Mouse (Mus musculus): Measurements from ENCODE around the gene Bcl2l12.

Gene Bcl2l12
- long read RNA-seq, experiment 1, transcript Bcl2l12-201 (7 exons, 1,075 nt) = major isoform, 8 of 9 reads
- long read RNA-seq, experiment 1, partial matches to known transcripts = 0 of 9 reads
- long read RNA-seq, experiment 1, other reads (novel, unspliced or antisense) = 1 of 9 reads
- long read RNA-seq, experiment 2, transcript Bcl2l12-201 (7 exons, 1,075 nt) = major isoform, 11 of 11 reads
- long read RNA-seq, experiment 2, partial matches to known transcripts = 0 of 11 reads
- long read RNA-seq, experiment 2, other reads (novel, unspliced or antisense) = 0 of 11 reads

DNA sequence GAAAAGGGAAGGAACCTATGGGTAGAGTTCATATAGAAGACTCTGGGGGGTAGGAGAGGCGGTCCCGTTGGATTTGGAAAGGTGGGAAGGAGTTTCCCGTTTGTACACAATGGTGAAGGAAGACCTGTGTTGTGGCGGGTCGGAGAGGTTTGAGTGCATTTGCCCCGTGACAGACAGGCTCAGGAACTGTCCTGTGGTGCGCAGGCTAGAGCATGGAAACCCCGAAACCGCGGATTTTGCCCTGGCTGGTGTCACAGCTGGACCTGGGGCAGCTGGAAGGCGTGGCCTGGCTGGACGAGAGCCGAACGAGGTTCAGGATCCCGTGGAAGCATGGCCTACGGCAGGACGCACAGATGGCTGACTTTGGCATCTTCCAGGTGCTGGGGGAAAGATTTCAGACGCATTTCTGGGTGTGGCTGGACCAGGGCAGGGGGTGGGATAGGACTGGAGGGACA, at the start of gene Bcl2l12:
Gene Bcl2l12, minus strand, starts transcription at position 212 of the 455 bp plus-strand sequence.
- intact Hi-C loops (cut with DNase I) = no loop called here

DNA sequence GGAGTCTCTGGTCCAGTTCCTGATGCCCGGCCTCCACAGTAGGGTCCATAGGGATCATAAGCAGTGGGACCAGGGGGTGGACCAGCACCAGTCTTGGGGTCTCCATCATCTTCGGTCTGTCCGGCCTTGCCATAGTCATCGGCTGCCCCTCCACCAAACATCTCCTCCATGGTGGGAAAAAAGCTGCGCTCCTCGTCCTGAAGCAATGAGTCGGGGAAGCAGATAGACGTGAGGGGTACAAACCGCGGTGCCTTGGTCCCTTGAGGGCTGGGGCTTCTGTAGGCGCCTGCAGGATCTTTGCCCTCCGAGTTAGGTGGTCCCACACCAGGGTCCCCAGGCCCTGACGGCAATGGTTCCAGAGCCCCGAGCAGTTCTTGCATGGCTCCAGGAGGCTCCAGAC, 49.0 kb upstream of the Bcl2l12 start:
- intact Hi-C loops (cut with DNase I) = no loop called here

DNA sequence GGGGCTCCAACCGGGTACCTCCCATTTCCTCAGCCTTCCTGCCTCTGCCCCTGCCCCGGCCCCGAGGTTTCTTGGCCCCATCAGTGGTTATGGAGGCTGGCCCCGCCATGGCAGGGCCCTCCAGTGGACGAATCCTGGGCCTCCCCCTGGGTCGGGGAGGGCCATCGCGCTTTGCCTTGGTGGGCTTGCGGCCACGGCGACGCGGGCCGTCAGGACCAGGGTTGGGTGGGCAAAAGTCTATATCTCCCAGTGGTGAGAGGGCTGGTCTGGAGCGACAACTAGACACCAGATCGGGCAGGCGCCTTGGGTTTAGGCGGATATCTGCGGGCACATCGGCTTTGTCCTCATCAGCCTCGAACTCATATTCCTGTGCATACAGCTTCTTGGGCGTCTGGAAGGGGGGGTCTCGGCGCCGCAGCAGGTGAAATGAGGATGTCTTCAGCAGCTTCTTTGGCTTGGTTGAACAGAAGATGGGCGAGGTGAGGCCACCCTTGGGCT, 48.4 kb upstream of the Bcl2l12 start:
- intact Hi-C loops (cut with DNase I) = no loop called here

DNA sequence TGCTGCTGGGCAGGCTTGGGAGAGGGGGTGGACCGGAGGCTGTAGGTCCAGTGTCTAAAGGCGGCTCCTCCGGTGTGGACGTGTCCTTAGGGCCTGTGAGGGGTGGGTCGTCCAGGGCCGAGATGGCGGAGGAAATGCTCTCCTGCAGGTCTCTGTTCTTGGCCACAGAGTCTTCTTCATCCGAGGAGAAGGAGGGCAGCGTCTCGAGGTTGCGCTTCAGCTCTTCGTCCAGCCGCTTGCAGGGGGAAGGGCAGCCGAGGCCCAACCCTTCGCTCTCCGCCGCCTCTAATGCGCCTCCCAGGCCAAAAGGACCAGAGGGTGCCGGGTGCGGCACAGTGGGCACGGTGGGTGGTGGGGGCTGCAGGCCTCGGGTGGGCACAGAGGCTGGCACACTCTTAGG, 47.2 kb upstream of the Bcl2l12 start:
- intact Hi-C loops (cut with DNase I) = no loop called here

DNA sequence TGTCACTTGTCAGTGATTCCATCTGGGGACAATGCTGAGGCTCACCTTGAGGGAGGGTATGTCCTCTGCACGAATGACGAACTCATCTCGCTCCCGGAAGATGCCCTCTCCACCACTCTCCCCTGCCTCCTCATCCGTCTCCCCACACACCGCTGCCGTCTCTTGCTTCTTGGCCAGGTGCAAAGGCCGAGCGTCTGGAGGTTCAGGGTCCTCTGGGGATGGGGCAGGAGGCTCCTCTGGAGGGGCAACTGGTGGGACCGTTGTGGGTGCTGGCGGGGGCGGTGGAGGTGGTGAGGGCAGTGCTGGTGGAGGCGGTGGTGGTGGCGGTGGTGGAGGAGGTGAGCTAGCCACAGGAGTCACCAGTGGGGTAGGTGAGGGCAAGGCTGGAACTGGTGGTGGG, 44.8 kb upstream of the Bcl2l12 start:
- intact Hi-C loops (cut with DNase I) = no loop called here

- intact Hi-C loops (cut with DNase I) = no loop called here
Measured at GRCm38 (mm10) chr7:45040851-45041250, 42.3 kb upstream of the Bcl2l12 start.

- intact Hi-C loops (cut with DNase I) = loop anchor here (5.0 kb wide), 1 partner anchor 34 kb away; no protein-coding TSS in a partner anchor
Measured at GRCm38 (mm10) chr7:45038411-45038810, 39.9 kb upstream of the Bcl2l12 start.

GRCm38 (mm10) chr7:45037720-45038361, 39.3 kb upstream of the Bcl2l12 start:
- intact Hi-C loops (cut with DNase I) = loop anchor here (5.0 kb wide), 1 partner anchor 34 kb away; no protein-coding TSS in a partner anchor

GRCm38 (mm10) chr7:45036702-45037101, 38.2 kb upstream of the Bcl2l12 start:
- intact Hi-C loops (cut with DNase I) = loop anchor here (5.0 kb wide), 1 partner anchor 36 kb away; no protein-coding TSS in a partner anchor

GRCm38 (mm10) chr7:45035631-45036030, 37.1 kb upstream of the Bcl2l12 start:
- intact Hi-C loops (cut with DNase I) = loop anchor here (5.0 kb wide), 1 partner anchor 37 kb away; no protein-coding TSS in a partner anchor

DNA sequence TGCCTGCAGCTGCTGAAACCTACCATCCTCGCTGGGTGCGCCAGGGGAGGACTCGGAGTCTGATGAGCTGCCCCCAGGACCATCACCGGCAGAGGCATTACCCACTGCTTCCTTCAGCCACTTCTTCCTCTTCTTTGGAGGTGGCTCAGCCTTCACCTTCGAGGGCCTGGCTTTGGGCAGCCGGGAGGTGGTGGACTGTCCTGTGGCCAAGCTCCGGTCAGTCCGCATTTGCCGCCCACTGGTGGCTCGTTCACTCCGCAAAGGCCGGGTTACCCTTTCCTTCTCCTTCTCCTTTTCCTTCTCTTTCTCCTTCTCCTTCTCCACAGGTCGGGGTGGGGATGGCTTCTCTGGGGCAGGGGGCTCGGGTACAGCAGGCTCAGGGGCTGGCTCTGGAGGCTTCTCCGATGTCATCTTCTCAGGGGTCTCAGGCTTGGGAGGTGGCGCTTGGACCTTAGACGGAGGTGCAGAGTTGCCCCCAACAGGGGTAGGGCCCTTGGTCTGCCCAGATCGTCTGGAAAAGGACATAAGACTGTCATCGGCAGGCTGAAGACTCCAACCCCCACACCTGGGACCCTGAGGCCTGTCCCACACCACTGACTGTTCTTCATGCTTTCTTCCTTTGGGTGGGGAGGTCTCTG, 35.3 kb upstream of the Bcl2l12 start:
- intact Hi-C loops (cut with DNase I) = no loop called here

GRCm38 (mm10) chr7:45030857-45031256, 32.3 kb upstream of the Bcl2l12 start:
- intact Hi-C loops (cut with DNase I) = no loop called here

- intact Hi-C loops (cut with DNase I) = no loop called here
Measured at GRCm38 (mm10) chr7:45029995-45030394, 31.5 kb upstream of the Bcl2l12 start.

GRCm38 (mm10) chr7:45028351-45028750, 29.8 kb upstream of the Bcl2l12 start:
- intact Hi-C loops (cut with DNase I) = no loop called here

DNA sequence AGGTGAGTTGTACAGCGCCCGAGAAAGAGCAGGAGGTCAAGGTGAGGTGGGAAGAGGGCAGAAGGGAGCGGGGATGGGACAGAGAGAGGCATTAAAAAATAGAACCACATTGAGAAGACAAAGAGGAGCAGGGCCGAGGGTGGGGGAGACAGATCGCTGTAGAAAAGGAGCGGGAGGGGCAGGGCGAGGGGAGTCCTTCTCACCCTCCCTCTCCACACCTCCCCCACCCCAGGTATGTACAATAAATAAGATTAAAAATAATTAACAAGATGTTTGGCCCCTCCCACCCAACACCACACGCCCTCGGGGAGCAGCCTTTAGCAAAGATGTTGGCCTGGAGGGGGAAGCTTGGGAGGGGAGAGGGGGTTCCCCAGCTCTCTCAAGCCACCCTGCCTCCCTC, 29.2 kb upstream of the Bcl2l12 start:
- intact Hi-C loops (cut with DNase I) = no loop called here

GRCm38 (mm10) chr7:45026256-45026655, 27.7 kb upstream of the Bcl2l12 start:
- intact Hi-C loops (cut with DNase I) = no loop called here

DNA sequence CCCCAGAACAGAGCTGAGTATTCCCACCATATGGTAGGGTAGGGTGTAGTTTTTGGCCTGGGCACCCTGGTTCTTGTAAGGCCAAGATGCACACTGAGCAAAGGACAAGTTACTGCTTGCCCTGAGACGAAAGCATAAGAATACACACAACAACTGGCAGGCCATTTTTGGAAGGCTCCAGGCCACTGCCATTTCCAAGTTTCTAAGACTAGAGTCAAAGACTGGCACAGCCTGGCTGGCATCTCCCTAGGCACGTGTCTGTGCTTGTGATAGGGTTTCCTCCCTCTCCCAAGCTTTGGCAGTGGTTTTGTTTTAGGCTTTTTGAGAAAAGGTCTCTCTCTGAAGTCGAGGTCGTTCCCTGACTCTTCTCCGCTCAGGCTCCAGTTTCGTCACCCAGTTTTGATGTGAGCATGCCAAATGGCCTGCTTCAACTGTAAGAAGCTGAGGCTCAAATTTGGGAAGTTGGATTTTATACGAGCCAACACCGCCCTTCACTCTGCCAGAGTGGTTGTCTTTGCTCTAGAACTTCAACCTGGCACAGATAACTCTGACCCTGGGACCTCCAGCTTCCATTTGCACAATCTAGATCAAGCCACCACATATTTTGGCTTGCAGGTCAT, 27.2 kb upstream of the Bcl2l12 start:
- intact Hi-C loops (cut with DNase I) = no loop called here

GRCm38 (mm10) chr7:45024281-45025248, 26.1 kb upstream of the Bcl2l12 start:
- intact Hi-C loops (cut with DNase I) = loop anchor here (5.0 kb wide), 1 partner anchor 48 kb away; no protein-coding TSS in a partner anchor

GRCm38 (mm10) chr7:45023711-45024110, 25.2 kb upstream of the Bcl2l12 start:
- intact Hi-C loops (cut with DNase I) = loop anchor here (5.0 kb wide), 1 partner anchor 49 kb away; no protein-coding TSS in a partner anchor

DNA sequence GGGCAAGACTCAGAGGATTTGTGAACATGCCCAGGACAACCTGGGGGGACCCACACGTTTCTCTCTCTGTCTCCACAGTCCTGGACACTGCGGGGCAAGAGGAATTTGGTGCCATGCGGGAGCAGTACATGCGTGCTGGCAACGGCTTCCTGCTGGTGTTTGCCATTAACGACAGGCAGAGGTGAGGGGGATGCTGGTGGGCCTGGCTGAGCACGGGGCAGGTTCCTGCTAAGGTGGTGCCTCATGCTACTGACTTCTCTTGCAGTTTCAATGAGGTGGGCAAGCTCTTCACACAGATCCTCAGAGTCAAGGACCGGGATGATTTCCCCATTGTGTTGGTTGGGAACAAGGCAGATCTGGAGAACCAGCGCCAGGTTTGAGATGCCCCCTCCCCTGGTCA, 21.7 kb upstream of the Bcl2l12 start:
- intact Hi-C loops (cut with DNase I) = loop anchor here (5.0 kb wide), 1 partner anchor 52 kb away; no protein-coding TSS in a partner anchor
